Mouse (Mus musculus): ENCODE data around the gene Fkbp8.

- TF ChIP-seq POLR2A (IDR thresholded peaks at IDR 0.05; ENCODE audit: low read depth, low read length) (no peak), MEF2A (IDR thresholded peaks at IDR 0.05; ENCODE audit: borderline replicate concordance, low read depth, low read length) (no peak), EP300 (IDR thresholded peaks at IDR 0.05; ENCODE audit: low read length) (no peak), CTCF (conservative IDR thresholded peaks at IDR 0.05 in 1 of 2, IDR thresholded peaks at IDR 0.05 in 1 of 2; ENCODE audit: low read depth in 2 of 2, low read length in 2 of 2) (no peak), HCFC1 (IDR thresholded peaks at IDR 0.05; ENCODE audit: low read depth, low read length) (no peak)
Observed at GRCm38 (mm10) chr8:70560564-70560963, 33.0 kb downstream of the Fkbp8 start.
